Mouse (Mus musculus) neural tube, embryonic 12.5 days (tissue): ENCODE results near the gene Plrg1. TPM values are rescaled to one million over a fixed set of nuclear protein-coding genes. Genes with fewer than 3 reads are reported as not detected.
A peak's percentile ranks its signal among the peaks of the same experiment; 100 is the strongest.

Experiments
- ATAC-seq: fragments of 200-750 bp; cut with Nextera tagmentation; 2 replicates; pipeline ENCODE4 v1.8.0; 2017; ENCODE audit warnings: low read depth, mild to moderate bottlenecking, moderate TSS enrichment, moderate library complexity; ENCODE audit not compliant: low FRiP score
- H3K27ac ChIP-seq: fragments of 300-500 bp; sonication (generic); 2 replicates; pipeline ENCODE4 v1.5.1; 2016
- H3K27me3 ChIP-seq: fragments of 300-500 bp; sonication (generic); replicated peaks from 2 replicates; pipeline ENCODE4 v1.6.1; 2016; ENCODE audit warnings: mild to moderate bottlenecking
- H3K36me3 ChIP-seq: fragments of 300-500 bp; sonication (generic); 2 replicates; pipeline ENCODE4 v1.6.1; 2016; ENCODE audit warnings: mild to moderate bottlenecking
- H3K4me1 ChIP-seq: fragments of 300-500 bp; sonication (generic); 2 replicates; pipeline ENCODE4 v1.6.1; 2016
- H3K4me2 ChIP-seq: fragments of 300-500 bp; sonication (generic); replicated peaks from 2 replicates; pipeline ENCODE4 v1.6.1; 2016; ENCODE audit warnings: mild to moderate bottlenecking
- H3K4me3 ChIP-seq: fragments of 300-500 bp; sonication (generic); 2 replicates; pipeline ENCODE4 v1.5.1; 2016
- H3K9ac ChIP-seq: fragments of 300-500 bp; sonication (generic); 2 replicates; pipeline ENCODE4 v1.6.1; 2016; ENCODE audit warnings: mild to moderate bottlenecking
- H3K9me3 ChIP-seq: fragments of 300-500 bp; sonication (generic); 2 replicates; pipeline ENCODE4 v1.6.1; 2016; ENCODE audit warnings: mild to moderate bottlenecking
- WGBS: fragments of 180-500 bp; shearing (Covaris S2); methylation state at CpG from one replicate; pipeline ENCODE4 v1.1.7; 2016; 5-methylcytosine and 5-hydroxymethylcytosine counted together
- polyA plus RNA-seq: library from polyadenylated mRNA; unstranded; fragments of >200 nt; fragmentation: Nextera tagmentation; extraction: Ambion mirVana; gene quantifications from 2 replicates; pipeline ENCODE4 v1.2.1, GENCODE M21; 2016

Plrg1 gene
- polyA plus RNA-seq, result 113 and 118 TPM in 2 replicates

DNA sequence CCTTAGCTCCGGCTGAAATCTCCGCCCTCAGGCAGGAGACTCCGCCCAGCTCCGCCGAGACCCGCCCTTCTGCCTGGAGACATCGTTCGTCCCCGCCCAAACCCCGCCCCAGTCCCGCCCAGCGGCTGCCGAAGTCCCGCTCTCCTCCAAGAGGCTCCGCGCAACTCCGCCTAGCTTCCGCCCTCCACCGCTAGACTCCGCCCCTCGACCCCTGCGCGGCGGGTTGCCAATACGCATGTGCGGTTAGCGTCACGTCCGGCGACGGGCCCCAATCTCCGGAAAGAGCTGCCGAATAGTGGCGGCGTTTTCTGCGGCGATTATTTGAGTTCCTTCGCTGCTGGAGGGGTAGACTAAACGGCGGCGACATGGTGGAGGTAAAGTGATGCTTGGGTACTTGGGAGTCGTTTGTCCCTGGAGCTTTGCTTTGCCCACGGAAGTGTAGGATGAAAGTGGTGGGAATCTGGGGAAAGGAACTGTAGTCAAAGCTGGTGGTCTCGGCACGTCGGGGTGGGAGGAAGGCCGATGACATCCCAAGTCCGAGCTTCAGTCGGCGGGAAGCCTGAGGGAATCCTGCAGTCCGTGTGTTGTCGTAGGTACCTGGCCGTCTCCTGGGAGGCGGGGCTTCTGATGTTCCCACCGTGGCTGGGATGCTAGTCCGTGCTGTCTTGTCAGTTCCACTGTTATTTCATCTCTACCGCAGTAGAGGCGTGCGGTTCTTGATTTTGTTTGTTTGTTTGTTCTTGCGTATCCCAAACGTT is at the start of gene Plrg1:
Gene Plrg1, plus strand, starts transcription at position 242 of the 758 bp plus-strand sequence.
- peak; percentile 99 for ATAC-seq
- Histone ChIP-seq H3K9me3 (no peaks in the 10 kb centered on the region), H3K9ac (peak within 1 kb of the TSS; percentile 70), H3K4me3 (peak within 1 kb of the TSS; percentile 69), H3K27ac (0 out of 2 replicates have a peak within 1 kb of the TSS, but pooled peaks have one; percentile 59), H3K4me2 (peak within 1 kb of the TSS; percentile 86), H3K27me3 (no peaks in the 10 kb centered on the region), H3K36me3 (peaks cover 34% of the 10 kb centered on the region), H3K4me1 (peaks cover 10% of the 10 kb centered on the region)
- WGBS, result under 1% methylated on average over 61 of the region's 61 CpGs

- ATAC-seq, result no peak
- no peaks in the 10 kb centered on the region for H3K36me3 ChIP-seq
- no peak within 1 kb of the TSS for H3K27ac ChIP-seq
- 53% methylated on average over 7 of the region's 7 CpGs for WGBS
- H3K4me3 ChIP-seq, result no peak within 1 kb of the TSS
- H3K4me2 ChIP-seq, result no peak within 1 kb of the TSS
- no peaks in the 10 kb centered on the region for H3K27me3 ChIP-seq
- H3K4me1 ChIP-seq, result no peaks in the 10 kb centered on the region
- H3K9me3 ChIP-seq, result no peaks in the 10 kb centered on the region
- H3K9ac ChIP-seq, result no peak within 1 kb of the TSS
Measured at GRCm38 (mm10) chr3:83007557-83007956, 47.8 kb upstream of the Plrg1 start, which contains the start of gene Fgg. TSS of gene Fgg (plus strand) at chr3:83007724.

GRCm38 (mm10) chr3:83010291-83010690 is 45.0 kb upstream of the Plrg1 start:
- no peak overlapping the region for H3K4me2 ChIP-seq
- H3K27me3 ChIP-seq, result no peaks in the 10 kb centered on the region
- no peak for ATAC-seq
- no peak overlapping the region for H3K4me3 ChIP-seq
- H3K27ac ChIP-seq, result no peak overlapping the region
- H3K9ac ChIP-seq, result no peak overlapping the region
- no peaks in the 10 kb centered on the region for H3K36me3 ChIP-seq
- no peaks in the 10 kb centered on the region for H3K4me1 ChIP-seq
- no peaks in the 10 kb centered on the region for H3K9me3 ChIP-seq
- WGBS, result 86% methylated on average over 11 of the region's 11 CpGs

GRCm38 (mm10) chr3:83011136-83011535 is 44.2 kb upstream of the Plrg1 start:
- no peak overlapping the region for H3K27ac ChIP-seq
- H3K9me3 ChIP-seq, result no peaks in the 10 kb centered on the region
- no peak overlapping the region for H3K4me2 ChIP-seq
- no peaks in the 10 kb centered on the region for H3K27me3 ChIP-seq
- H3K4me3 ChIP-seq, result no peak overlapping the region
- ATAC-seq, result no peak
- 88% methylated on average over 4 of the region's 4 CpGs for WGBS
- H3K4me1 ChIP-seq, result no peaks in the 10 kb centered on the region
- H3K9ac ChIP-seq, result no peak overlapping the region
- no peaks in the 10 kb centered on the region for H3K36me3 ChIP-seq

- Histone ChIP-seq H3K4me1 (no peaks in the 10 kb centered on the region), H3K4me3 (no peak overlapping the region), H3K9ac (no peak overlapping the region), H3K4me2 (no peak overlapping the region), H3K27me3 (no peaks in the 10 kb centered on the region), H3K9me3 (no peaks in the 10 kb centered on the region), H3K27ac (no peak overlapping the region), H3K36me3 (no peaks in the 10 kb centered on the region)
- no peak for ATAC-seq
- WGBS, result 77% methylated on average over 4 of the region's 4 CpGs
Measured at GRCm38 (mm10) chr3:83011565-83011964, 43.8 kb upstream of the Plrg1 start.

- H3K4me1 ChIP-seq, result no peaks in the 10 kb centered on the region
- no peak overlapping the region for H3K4me3 ChIP-seq
- WGBS, result 91% methylated on average over 19 of the region's 19 CpGs
- H3K27me3 ChIP-seq, result no peaks in the 10 kb centered on the region
- ATAC-seq, result no peak
- no peaks in the 10 kb centered on the region for H3K9me3 ChIP-seq
- no peak overlapping the region for H3K9ac ChIP-seq
- no peak overlapping the region for H3K27ac ChIP-seq
- H3K36me3 ChIP-seq, result no peaks in the 10 kb centered on the region
- no peak overlapping the region for H3K4me2 ChIP-seq
Measured at GRCm38 (mm10) chr3:83012636-83013035, 42.7 kb upstream of the Plrg1 start.

DNA sequence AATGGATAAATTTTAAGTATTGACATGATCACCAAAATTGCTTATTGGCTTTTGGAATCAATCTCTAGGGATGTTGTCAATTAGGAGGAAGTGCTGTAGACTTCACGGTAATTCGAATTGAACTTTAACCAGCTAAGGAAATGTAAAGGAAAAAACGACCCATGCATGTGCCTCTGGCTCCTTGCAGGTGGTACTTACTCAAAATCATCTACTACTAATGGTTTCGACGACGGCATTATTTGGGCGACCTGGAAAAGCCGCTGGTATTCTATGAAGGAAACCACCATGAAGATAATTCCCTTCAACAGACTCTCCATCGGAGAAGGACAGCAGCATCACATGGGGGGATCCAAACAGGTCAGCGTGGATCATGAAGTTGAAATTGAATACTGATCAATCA is 41.4 kb upstream of the Plrg1 start:
- no peak overlapping the region for H3K9ac ChIP-seq
- WGBS, result 89% methylated on average over 10 of the region's 10 CpGs
- no peaks in the 10 kb centered on the region for H3K9me3 ChIP-seq
- H3K4me2 ChIP-seq, result no peak overlapping the region
- no peaks in the 10 kb centered on the region for H3K4me1 ChIP-seq
- H3K4me3 ChIP-seq, result no peak overlapping the region
- H3K27ac ChIP-seq, result no peak overlapping the region
- H3K27me3 ChIP-seq, result no peaks in the 10 kb centered on the region
- no peak for ATAC-seq
- no peaks in the 10 kb centered on the region for H3K36me3 ChIP-seq

GRCm38 (mm10) chr3:83016236-83016635 is 39.1 kb upstream of the Plrg1 start:
- Histone ChIP-seq H3K27ac (no peak overlapping the region), H3K9me3 (no peaks in the 10 kb centered on the region), H3K4me1 (no peaks in the 10 kb centered on the region), H3K27me3 (no peaks in the 10 kb centered on the region), H3K4me2 (no peak overlapping the region), H3K4me3 (no peak overlapping the region), H3K9ac (no peak overlapping the region), H3K36me3 (no peaks in the 10 kb centered on the region)
- WGBS, result 79% methylated on average over 1 of the region's 1 CpGs
- no peak for ATAC-seq

- H3K27me3 ChIP-seq, result no peaks in the 10 kb centered on the region
- ATAC-seq, result no peak
- no peaks in the 10 kb centered on the region for H3K4me1 ChIP-seq
- H3K36me3 ChIP-seq, result no peaks in the 10 kb centered on the region
- 84% methylated on average over 2 of the region's 2 CpGs for WGBS
- H3K4me2 ChIP-seq, result no peak overlapping the region
- no peak overlapping the region for H3K9ac ChIP-seq
- H3K4me3 ChIP-seq, result no peak overlapping the region
- no peak overlapping the region for H3K27ac ChIP-seq
- no peaks in the 10 kb centered on the region for H3K9me3 ChIP-seq
Measured at GRCm38 (mm10) chr3:83020387-83020786, 34.9 kb upstream of the Plrg1 start.

DNA sequence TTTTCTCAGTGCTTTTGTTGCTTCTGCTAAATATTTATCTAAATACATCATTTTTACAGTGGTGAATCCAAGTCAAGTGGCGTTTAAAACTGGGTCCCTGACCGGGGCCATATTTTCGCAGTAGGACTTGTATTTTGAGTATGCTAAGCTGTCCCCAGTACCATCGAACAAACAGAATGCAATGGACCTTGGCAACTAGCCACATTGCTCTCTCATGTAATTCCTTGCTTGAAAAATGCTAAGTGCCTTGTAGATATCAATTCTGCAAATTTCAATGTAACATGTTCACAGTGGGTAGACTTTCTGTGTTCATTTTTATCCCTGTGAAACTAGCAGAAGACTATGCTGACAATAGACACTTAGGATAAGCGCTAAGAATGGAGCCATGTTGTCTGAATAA is 34.1 kb upstream of the Plrg1 start:
- Histone ChIP-seq H3K36me3 (no peaks in the 10 kb centered on the region), H3K4me3 (no peak overlapping the region), H3K27me3 (no peaks in the 10 kb centered on the region), H3K4me1 (no peaks in the 10 kb centered on the region), H3K27ac (no peak overlapping the region), H3K9ac (no peak overlapping the region), H3K4me2 (no peak overlapping the region), H3K9me3 (no peaks in the 10 kb centered on the region)
- ATAC-seq, result no peak
- 95% methylated on average over 5 of the region's 5 CpGs for WGBS

DNA sequence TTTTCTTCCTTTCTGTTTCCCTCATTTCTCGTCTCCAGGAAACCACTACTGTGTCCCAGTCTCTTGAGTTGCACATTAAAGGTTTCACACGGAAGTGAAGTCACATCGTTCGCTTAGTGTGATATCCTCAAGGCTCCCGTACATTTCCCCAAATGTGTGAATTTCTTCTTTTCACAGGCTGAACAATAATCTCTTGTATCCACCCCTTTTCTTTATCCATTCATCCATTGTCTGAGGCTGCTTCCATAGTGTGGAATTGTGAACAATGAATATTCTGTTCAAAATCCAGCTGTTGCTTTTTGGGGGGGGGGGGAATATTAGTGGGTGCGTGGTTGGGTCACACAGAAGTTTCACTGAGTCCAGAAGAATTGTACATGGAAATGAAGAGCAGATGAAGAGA is 30.3 kb upstream of the Plrg1 start:
- Histone ChIP-seq H3K4me1 (no peaks in the 10 kb centered on the region), H3K9me3 (no peaks in the 10 kb centered on the region), H3K4me3 (no peak overlapping the region), H3K27me3 (no peaks in the 10 kb centered on the region), H3K4me2 (no peak overlapping the region), H3K9ac (no peak overlapping the region), H3K27ac (no peak overlapping the region), H3K36me3 (no peaks in the 10 kb centered on the region)
- 69% methylated on average over 6 of the region's 6 CpGs for WGBS
- ATAC-seq, result no peak

DNA sequence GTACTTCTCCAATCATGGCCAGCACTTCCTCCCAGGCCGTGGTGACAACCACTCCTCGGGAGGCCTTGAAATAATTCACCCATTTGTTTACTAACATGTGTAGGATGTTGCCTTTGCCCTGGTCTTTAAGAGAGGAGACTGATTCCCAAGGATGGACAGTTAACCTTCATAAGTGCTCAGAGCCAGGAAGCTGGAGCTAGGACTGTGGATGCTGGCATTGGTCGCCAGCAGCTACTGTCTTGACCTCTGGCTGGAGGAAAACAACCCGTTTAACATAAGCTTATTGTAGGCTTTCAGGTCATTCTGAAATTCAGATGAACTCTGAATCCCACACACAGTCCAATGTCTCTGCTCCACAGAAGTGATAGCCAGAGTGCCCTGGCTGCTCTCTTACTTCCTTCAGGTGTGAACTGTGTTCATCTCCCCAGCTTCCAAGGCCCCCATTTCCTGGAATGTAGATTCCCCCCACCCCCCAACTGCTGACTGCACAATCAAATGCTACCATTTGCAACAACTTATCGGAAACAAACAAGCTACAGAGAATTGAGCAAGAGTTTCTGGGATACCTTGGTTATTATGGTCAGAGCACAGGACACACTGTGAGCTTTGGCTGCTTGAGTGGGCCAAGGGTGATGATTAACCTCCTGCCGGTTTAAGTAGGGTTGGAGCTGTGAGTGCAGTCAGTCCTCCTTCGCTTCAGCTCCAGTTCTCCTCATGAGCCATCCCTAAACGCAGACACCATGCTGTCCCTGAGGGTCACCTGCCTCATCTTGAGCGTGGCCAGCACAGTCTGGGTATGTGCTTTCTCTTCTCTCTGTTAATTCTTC is 29.6 kb upstream of the Plrg1 start, which contains the start of gene Fga:
Gene Fga, plus strand, starts transcription at position 602 of the 827 bp plus-strand sequence.
- Histone ChIP-seq H3K27me3 (no peaks in the 10 kb centered on the region), H3K4me2 (no peak within 1 kb of the TSS), H3K27ac (no peak within 1 kb of the TSS), H3K9ac (no peak within 1 kb of the TSS), H3K9me3 (no peaks in the 10 kb centered on the region), H3K4me1 (no peaks in the 10 kb centered on the region), H3K4me3 (no peak within 1 kb of the TSS), H3K36me3 (no peaks in the 10 kb centered on the region)
- no peak for ATAC-seq
- WGBS, result 82% methylated on average over 9 of the region's 9 CpGs
